Mouse (Mus musculus): ENCODE data around the gene Agbl2.

- TF ChIP-seq CTCF (IDR thresholded peaks at IDR 0.05; ENCODE audit: insufficient read depth, low read length) (no peak), POLR2A (IDR thresholded peaks at IDR 0.05; ENCODE audit: borderline replicate concordance, extremely low read depth, low read depth, low read length) (no peak)
Measured at GRCm38 (mm10) chr2:90745740-90746537, 36.6 kb upstream of the Agbl2 start.
